Mouse (Mus musculus): ENCODE results near the gene Ppig. TPM values are rescaled to one million over a fixed set of nuclear protein-coding genes. Genes with fewer than 3 reads are reported as not detected.

Ppig gene
- total RNA-seq, 1 experiment = 32.2 TPM

- in situ Hi-C loops (cut with MboI; ENCODE audit: low sequenced_read_pairs in 2 of 2, unreplicated experiment in 2 of 2) = no loop called here
- no peaks in the 10 kb centered on the region for H3K36me3 ChIP-seq (ENCODE audit: control insufficient read depth, insufficient read depth, low read length, poor library complexity, severe bottlenecking)
- H3K4me3 ChIP-seq (ENCODE audit: insufficient read depth in 1 of 2, low read depth in 1 of 2, low read length in 2 of 2, poor library complexity in 1 of 2, severe bottlenecking in 1 of 2) = no peak overlapping the region
- DNase-seq (ENCODE audit: low read depth, low spot score) = peak; percentile 73
- no peaks in the 10 kb centered on the region for H3K9me3 ChIP-seq (ENCODE audit: control insufficient read depth, insufficient read depth, low read depth, low read length)
- H3K9ac ChIP-seq (ENCODE audit: insufficient read depth, low read depth, low read length, poor library complexity, severe bottlenecking) = no peak overlapping the region
- TF ChIP-seq CHD2 (IDR thresholded peaks at IDR 0.05; ENCODE audit: low read depth, low read length) (no peak), MAFK (IDR thresholded peaks at IDR 0.05; ENCODE audit: insufficient read depth, low read depth, low read length) (no peak)
- no peak overlapping the region for H3K27ac ChIP-seq (ENCODE audit: insufficient read depth, low read depth, low read length, poor library complexity, severe bottlenecking)
- no peaks in the 10 kb centered on the region for H3K4me1 ChIP-seq (ENCODE audit: control insufficient read depth in 2 of 2, insufficient read depth in 2 of 2, low read length in 2 of 2, poor library complexity in 1 of 2)
These were observed 42.4 kb upstream of the Ppig start for GRCm38 (mm10) chr2:69679990-69680389.

DNA sequence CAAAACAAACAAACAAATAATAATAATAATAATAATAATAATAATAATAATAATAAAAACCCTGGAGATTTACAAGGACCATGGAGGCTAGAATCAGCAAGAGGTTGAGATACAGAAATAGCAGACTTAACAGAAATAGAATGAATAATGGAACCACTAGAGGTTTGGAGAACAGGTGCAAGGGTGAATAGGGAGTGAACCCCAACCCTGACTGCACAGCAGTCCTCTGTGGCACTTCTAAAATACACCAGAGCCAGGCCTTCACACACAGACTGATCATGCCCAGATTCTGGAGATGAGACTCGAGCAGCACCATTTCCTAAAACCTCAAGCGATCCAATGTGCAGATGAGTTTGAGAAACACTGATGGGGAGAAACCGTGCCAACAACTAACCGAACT is 40.4 kb upstream of the Ppig start:
- Histone ChIP-seq H3K4me1 (ENCODE audit: control insufficient read depth in 2 of 2, insufficient read depth in 2 of 2, low read length in 2 of 2, poor library complexity in 1 of 2) (no peaks in the 10 kb centered on the region), H3K4me3 (ENCODE audit: insufficient read depth in 1 of 2, low read depth in 1 of 2, low read length in 2 of 2, poor library complexity in 1 of 2, severe bottlenecking in 1 of 2) (no peak overlapping the region), H3K27ac (ENCODE audit: insufficient read depth, low read depth, low read length, poor library complexity, severe bottlenecking) (no peak overlapping the region), H3K9ac (ENCODE audit: insufficient read depth, low read depth, low read length, poor library complexity, severe bottlenecking) (no peak overlapping the region), H3K9me3 (ENCODE audit: control insufficient read depth, insufficient read depth, low read depth, low read length) (no peaks in the 10 kb centered on the region), H3K36me3 (ENCODE audit: control insufficient read depth, insufficient read depth, low read length, poor library complexity, severe bottlenecking) (no peaks in the 10 kb centered on the region)
- TF ChIP-seq ZC3H11A (IDR thresholded peaks at IDR 0.05; ENCODE audit: borderline replicate concordance, low read depth, low read length) (no peak), MAFK (IDR thresholded peaks at IDR 0.05; ENCODE audit: insufficient read depth, low read depth, low read length) (no peak), CHD2 (IDR thresholded peaks at IDR 0.05; ENCODE audit: low read depth, low read length) (no peak), HCFC1 (IDR thresholded peaks at IDR 0.05; ENCODE audit: borderline replicate concordance, insufficient read depth, low read length) (no peak), ZNF384 (IDR thresholded peaks at IDR 0.05; ENCODE audit: low read depth, low read length) (no peak)
- in situ Hi-C loops (cut with MboI; ENCODE audit: low sequenced_read_pairs in 2 of 2, unreplicated experiment in 2 of 2) = no loop called here
- no peak for DNase-seq (ENCODE audit: low read depth, low spot score)

DNA sequence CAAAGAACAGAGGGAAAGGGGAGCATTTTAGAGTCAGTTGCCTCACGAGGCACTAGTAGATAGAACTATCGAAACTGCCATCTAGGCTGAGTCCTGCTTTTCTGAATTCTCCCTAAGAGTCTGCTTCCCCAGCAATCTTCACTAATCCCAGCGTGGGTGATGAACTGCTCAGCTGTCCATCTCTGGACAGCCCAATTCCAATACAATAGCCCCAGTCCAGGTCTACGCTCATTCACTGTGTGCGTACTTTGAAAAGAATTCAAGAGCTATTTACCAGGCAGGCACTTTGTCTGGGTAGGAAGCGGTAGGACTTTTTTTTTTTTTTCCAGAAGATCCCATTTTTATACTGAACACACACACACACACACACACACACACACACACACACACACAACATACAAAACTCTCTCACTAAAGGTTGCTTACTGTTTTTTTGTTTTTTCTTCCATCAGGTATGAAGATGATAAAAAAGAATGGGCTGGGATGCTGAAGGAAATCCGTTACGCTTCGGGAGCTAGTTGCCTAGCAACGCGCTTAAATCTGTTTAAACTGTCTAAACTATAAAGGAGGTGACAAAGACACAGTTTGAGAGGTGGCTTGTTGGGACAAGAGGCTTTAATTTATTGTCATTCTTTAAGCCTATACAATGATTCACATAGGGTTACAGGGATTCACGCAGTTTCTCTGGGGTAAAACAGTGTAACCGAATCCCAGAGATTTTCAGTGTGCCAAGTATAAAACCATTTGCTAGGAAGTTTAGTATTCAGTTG is 39.1 kb upstream of the Ppig start:
- DNase-seq (ENCODE audit: low read depth, low spot score) = no peak
- H3K4me3 ChIP-seq (ENCODE audit: insufficient read depth in 1 of 2, low read depth in 1 of 2, low read length in 2 of 2, poor library complexity in 1 of 2, severe bottlenecking in 1 of 2) = no peak overlapping the region
- in situ Hi-C loops (cut with MboI; ENCODE audit: low sequenced_read_pairs in 2 of 2, unreplicated experiment in 2 of 2) = no loop called here

DNA sequence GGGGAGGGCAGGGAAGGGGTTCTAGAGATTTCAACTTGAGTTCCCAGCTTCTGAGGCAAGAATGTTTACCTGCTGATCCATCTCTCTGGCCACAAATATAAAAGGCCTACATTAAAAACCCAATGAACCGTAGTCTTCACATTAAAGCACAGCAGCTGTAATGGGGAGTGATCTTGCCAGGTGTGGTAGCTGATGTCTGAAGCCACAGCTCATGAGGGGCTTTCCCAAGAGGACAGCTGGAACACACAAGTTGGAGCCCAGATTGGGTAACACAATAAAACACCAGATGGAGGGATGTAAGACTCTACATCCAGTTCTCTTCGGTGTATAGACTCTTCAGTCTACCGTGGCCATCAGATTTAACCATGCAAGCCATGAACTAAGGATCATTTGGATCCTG is 37.9 kb upstream of the Ppig start:
- Histone ChIP-seq H3K36me3 (ENCODE audit: control insufficient read depth, insufficient read depth, low read length, poor library complexity, severe bottlenecking) (no peaks in the 10 kb centered on the region; the same call in 1 of the 2 replicates), H3K4me1 (ENCODE audit: control insufficient read depth in 2 of 2, insufficient read depth in 2 of 2, low read length in 2 of 2, poor library complexity in 1 of 2) (no peaks in the 10 kb centered on the region), H3K9ac (ENCODE audit: insufficient read depth, low read depth, low read length, poor library complexity, severe bottlenecking) (no peak overlapping the region), H3K9me3 (ENCODE audit: control insufficient read depth, insufficient read depth, low read depth, low read length) (no peaks in the 10 kb centered on the region), H3K27ac (ENCODE audit: insufficient read depth, low read depth, low read length, poor library complexity, severe bottlenecking) (no peak overlapping the region; the same call in 1 of the 2 replicates), H3K4me3 (ENCODE audit: insufficient read depth in 1 of 2, low read depth in 1 of 2, low read length in 2 of 2, poor library complexity in 1 of 2, severe bottlenecking in 1 of 2) (no peak overlapping the region)
- TF ChIP-seq CHD2 (IDR thresholded peaks at IDR 0.05; ENCODE audit: low read depth, low read length) = no peak
- no peak for TF ChIP-seq ZNF384 (IDR thresholded peaks at IDR 0.05; ENCODE audit: low read depth, low read length)
- TF ChIP-seq ZC3H11A (IDR thresholded peaks at IDR 0.05; ENCODE audit: borderline replicate concordance, low read depth, low read length) = no peak
- no peak for TF ChIP-seq HCFC1 (IDR thresholded peaks at IDR 0.05; ENCODE audit: borderline replicate concordance, insufficient read depth, low read length)
- no peak for TF ChIP-seq MAFK (IDR thresholded peaks at IDR 0.05; ENCODE audit: insufficient read depth, low read depth, low read length)
- in situ Hi-C loops (cut with MboI; ENCODE audit: low sequenced_read_pairs in 2 of 2, unreplicated experiment in 2 of 2) = no loop called here
- no peak for DNase-seq (ENCODE audit: low read depth, low spot score)

More for the DNA sequence above, 39.1 kb upstream of the Ppig start:
- TF ChIP-seq ZC3H11A (IDR thresholded peaks at IDR 0.05; ENCODE audit: borderline replicate concordance, low read depth, low read length) = no peak
- no peak for TF ChIP-seq CHD2 (IDR thresholded peaks at IDR 0.05; ENCODE audit: low read depth, low read length)
- TF ChIP-seq ZNF384 (IDR thresholded peaks at IDR 0.05; ENCODE audit: low read depth, low read length) = no peak
- no peak for TF ChIP-seq MAFK (IDR thresholded peaks at IDR 0.05; ENCODE audit: insufficient read depth, low read depth, low read length)
- TF ChIP-seq HCFC1 (IDR thresholded peaks at IDR 0.05; ENCODE audit: borderline replicate concordance, insufficient read depth, low read length) = no peak
- H3K36me3 ChIP-seq (ENCODE audit: control insufficient read depth, insufficient read depth, low read length, poor library complexity, severe bottlenecking) = no peaks in the 10 kb centered on the region
- H3K27ac ChIP-seq (ENCODE audit: insufficient read depth, low read depth, low read length, poor library complexity, severe bottlenecking) = no peak overlapping the region
- no peaks in the 10 kb centered on the region for H3K4me1 ChIP-seq (ENCODE audit: control insufficient read depth in 2 of 2, insufficient read depth in 2 of 2, low read length in 2 of 2, poor library complexity in 1 of 2)
- no peaks in the 10 kb centered on the region for H3K9me3 ChIP-seq (ENCODE audit: control insufficient read depth, insufficient read depth, low read depth, low read length)
- no peak overlapping the region for H3K9ac ChIP-seq (ENCODE audit: insufficient read depth, low read depth, low read length, poor library complexity, severe bottlenecking)
